Mouse (Mus musculus) embryonic stem cell, embryonic (primary cell): ENCODE measurements around the gene Fyn.

Source experiments
- CTCF ChIA-PET, 4 experiments: fragments of 300-600 bp in 2 of 4; fragments of 350-600 bp in 2 of 4; sonication (Branson Sonifier 250); formaldehyde crosslinking; loops; one replicate each; lab custom pipeline; 2022; ENCODE audit warnings: inconsistent platforms in 2 of 4; lab: Charles Lee
- POLR2A ChIA-PET, 4 experiments: fragments of 300-600 bp in 2 of 4; fragments of 350-600 bp in 2 of 4; sonication (Branson Sonifier 250); formaldehyde crosslinking; loops; one replicate each; lab custom pipeline; 2022; ENCODE audit warnings: antibody characterized with exemption in 4 of 4, inconsistent platforms in 1 of 4; lab: Charles Lee

The Fyn gene

DNA sequence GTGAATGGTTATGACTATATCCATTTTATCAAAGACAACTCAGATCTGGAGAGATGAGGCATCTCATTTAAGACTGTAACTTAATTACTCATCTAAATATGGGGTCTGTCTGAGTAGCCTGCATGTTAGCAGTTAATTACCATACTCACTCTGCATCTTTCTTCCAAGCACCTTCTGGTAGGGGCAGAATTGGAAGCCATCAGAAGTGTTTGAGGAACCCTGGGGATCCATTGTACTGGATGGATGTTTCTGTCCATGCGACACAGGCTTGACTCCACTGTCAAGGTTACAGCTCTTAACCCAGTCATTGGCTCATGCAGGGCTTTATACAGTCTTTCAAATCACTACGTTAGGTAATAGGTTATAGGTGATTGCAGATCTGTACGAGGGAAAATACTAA, 57.4 kb downstream of the Fyn start:
- ChIA-PET POLR2A (interaction anchor here in 2 of 4 experiments (1.5 to 1.8 kb wide), 2 partner anchors 37 to 40 kb away, joined by 3 to 5 read pairs; no protein-coding TSS in a partner anchor), CTCF (interaction anchor here in 1 of 4 experiments (1.2 kb wide), 1 partner anchor 186 kb away, joined by 3 read pairs; no protein-coding TSS in a partner anchor)

GRCm38 (mm10) chr10:39426833-39427490, 58.3 kb downstream of the Fyn start:
- CTCF ChIA-PET = no interaction called here
- POLR2A ChIA-PET = interaction anchor here in 1 of 4 experiments (1.0 kb wide), 1 partner anchor 11 kb away, joined by 3 read pairs; no protein-coding TSS in a partner anchor

- POLR2A ChIA-PET = no interaction called here
- CTCF ChIA-PET = no interaction called here
These were observed 61.0 kb downstream of the Fyn start for GRCm38 (mm10) chr10:39429661-39430060.

DNA sequence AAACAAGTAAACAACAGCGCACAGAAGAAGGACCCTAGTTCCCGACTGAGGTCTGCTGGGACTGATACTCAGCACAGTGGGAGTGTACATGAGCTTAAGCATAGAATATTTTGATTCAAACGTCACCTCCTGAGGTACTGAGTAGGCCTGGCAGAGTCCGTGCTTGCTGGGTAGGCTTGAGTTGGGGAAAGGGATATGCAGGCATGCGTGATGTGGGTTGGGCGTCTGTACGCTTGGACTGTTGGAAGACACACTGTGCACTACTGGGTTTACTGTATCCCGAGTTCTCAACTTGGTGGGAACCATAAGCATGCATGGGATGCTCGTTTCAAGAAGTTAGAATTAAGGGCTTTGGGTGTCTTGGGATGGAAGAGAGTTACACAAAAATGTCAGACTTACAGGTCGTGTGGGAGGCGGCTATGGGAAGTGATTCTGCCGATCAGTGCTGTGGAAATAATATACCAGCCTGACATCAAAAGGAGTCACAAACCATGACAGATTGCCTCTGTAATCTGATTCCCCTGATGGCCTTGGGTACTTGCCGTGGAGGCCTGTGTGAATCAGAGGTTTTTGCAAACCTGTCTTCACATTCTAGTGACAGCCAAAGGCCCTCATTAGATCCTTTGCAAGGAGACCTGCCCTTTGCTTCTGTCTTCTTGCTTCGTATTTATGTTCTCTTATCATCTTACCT, 61.6 kb downstream of the Fyn start:
- CTCF ChIA-PET = no interaction called here
- POLR2A ChIA-PET = interaction anchor here in 1 of 4 experiments (1.3 kb wide), 1 partner anchor 9 kb away, joined by 3 read pairs; no protein-coding TSS in a partner anchor

DNA sequence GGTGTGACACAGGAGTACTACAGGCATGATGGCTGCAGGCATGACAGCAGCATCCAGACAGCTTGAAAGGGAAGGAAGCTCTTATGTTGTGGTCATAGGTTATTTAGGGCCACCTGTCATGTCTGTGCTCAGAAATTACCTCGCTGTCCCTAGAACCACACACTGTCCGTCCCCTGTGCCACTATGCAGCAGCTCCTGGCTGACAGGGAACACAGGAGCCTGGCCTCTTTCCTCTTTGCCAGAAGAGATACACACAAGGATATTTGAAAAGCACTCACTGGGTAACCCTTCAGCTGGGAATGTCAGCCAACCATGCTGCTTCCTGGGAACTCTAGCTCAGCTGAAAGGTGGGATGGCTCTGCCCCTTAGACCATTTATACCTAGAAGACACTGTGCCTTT, 62.6 kb downstream of the Fyn start:
- POLR2A ChIA-PET = interaction anchor here in 1 of 4 experiments (0.5 to 1.3 kb wide), 3 partner anchors 8 to 39 kb away, joined by 3 read pairs; no protein-coding TSS in a partner anchor
- CTCF ChIA-PET = no interaction called here

- ChIA-PET POLR2A (interaction anchor here in 1 of 4 experiments (0.6 to 0.9 kb wide), 3 partner anchors 63 to 257 kb away, joined by 3 read pairs; no protein-coding TSS in a partner anchor), CTCF (no interaction called here)
These were observed 64.3 kb downstream of the Fyn start for GRCm38 (mm10) chr10:39432648-39433568.

GRCm38 (mm10) chr10:39433893-39434292, 65.2 kb downstream of the Fyn start:
- CTCF ChIA-PET = no interaction called here
- POLR2A ChIA-PET = interaction anchor here in 1 of 4 experiments (0.6 to 1.0 kb wide), 4 partner anchors 11 to 256 kb away, joined by 3 read pairs; no protein-coding TSS in a partner anchor

GRCm38 (mm10) chr10:39434758-39435448, 66.2 kb downstream of the Fyn start:
- CTCF ChIA-PET = interaction anchor here in 2 of 4 experiments (0.7 kb wide), 2 partner anchors 22 to 204 kb away, joined by 3 read pairs; no protein-coding TSS in a partner anchor
- POLR2A ChIA-PET = interaction anchor here in 1 of 4 experiments (0.6 to 0.9 kb wide), 3 partner anchors 10 to 162 kb away, joined by 3 read pairs; no protein-coding TSS in a partner anchor

- ChIA-PET CTCF (interaction anchor here in 1 of 4 experiments (1.0 kb wide), 1 partner anchor 268 kb away, joined by 3 read pairs; no protein-coding TSS in a partner anchor), POLR2A (interaction anchor here in 3 of 4 experiments (0.5 to 1.7 kb wide), 6 partner anchors 8 to 64 kb away, joined by 3 to 5 read pairs (median 3); no protein-coding TSS in a partner anchor)
These were observed 70.2 kb downstream of the Fyn start for GRCm38 (mm10) chr10:39438905-39439304.

DNA sequence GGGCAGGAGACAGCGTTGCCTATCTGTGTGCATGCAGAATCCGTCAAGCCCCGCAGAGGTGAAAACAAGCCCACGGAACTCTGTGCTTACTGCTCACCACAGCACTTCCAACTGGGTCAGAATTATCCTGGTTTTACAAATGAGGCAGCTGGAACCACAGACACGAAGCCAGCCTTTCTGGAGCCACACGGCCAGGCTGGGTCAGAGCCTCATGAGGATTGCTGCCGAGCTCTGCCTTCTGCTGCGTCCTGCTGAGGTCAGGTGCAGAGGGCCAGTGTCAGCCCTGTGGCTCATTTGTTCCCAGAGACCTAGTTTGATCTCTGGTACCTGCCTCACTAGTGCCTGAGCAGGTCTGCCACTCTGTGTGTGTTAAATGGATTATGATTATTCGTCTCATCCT, 71.9 kb downstream of the Fyn start:
- CTCF ChIA-PET = interaction anchor here in 3 of 4 experiments (0.7 to 1.5 kb wide), 4 partner anchors 16 to 270 kb away, joined by 3 to 6 read pairs (median 3); no protein-coding TSS in a partner anchor
- POLR2A ChIA-PET = interaction anchor here in 1 of 4 experiments (0.7 to 1.7 kb wide), 2 partner anchors 10 to 12 kb away, joined by 3 read pairs; no protein-coding TSS in a partner anchor

DNA sequence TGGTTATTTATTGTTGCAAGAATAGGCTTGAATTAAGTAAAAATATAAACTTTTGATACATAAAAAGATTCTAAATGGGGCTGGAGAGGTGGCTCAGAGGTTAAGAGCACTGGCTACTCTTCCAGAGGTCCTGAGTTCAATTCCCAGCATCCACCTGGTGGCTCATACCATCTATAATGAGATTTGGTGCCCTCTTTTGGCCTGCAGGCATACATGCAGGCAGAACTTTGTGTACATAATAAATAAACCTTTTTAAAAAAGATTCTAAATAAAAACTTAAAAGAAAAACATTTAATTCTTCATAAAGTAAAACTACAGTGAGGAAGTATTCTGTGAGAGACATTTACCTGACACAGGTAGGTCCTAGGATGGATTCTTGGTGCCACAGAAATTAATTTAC, 73.0 kb downstream of the Fyn start:
- CTCF ChIA-PET = no interaction called here
- POLR2A ChIA-PET = no interaction called here

DNA sequence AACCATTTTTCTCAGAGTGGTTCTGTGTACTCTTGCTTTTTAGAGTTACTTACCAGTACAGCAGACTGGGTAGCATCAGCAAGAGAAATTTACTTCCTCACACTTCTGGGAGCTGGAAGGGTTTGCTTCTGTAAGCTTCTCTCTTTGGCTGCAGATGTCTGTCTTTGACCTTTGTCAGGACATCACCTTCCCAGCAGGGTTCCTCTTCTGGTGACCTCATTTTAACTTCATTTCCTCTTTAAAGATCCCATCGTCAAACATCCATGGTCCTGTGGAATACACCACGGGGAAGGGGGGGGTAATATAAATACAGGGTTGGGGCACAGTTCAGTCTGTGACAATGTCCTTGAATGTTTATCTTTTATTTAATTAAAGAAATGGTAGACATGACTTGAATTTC, 74.5 kb downstream of the Fyn start:
- POLR2A ChIA-PET = interaction anchor here in 3 of 4 experiments (0.7 to 2.8 kb wide), 7 partner anchors 12 to 203 kb away, joined by 3 to 9 read pairs (median 5); no protein-coding TSS in a partner anchor
- CTCF ChIA-PET = interaction anchor here in 3 of 4 experiments (0.7 to 1.2 kb wide), 3 partner anchors 73 to 273 kb away, joined by 3 to 15 read pairs (median 4); no protein-coding TSS in a partner anchor

- ChIA-PET CTCF (interaction anchor here in 3 of 4 experiments (0.8 to 1.0 kb wide), 3 partner anchors 24 to 273 kb away, joined by 3 read pairs; no protein-coding TSS in a partner anchor), POLR2A (interaction anchor here in 2 of 4 experiments (1.1 to 2.8 kb wide), 4 partner anchors 11 to 204 kb away, joined by 3 to 9 read pairs (median 3); no protein-coding TSS in a partner anchor)
These were observed 75.3 kb downstream of the Fyn start for GRCm38 (mm10) chr10:39443947-39444346.

DNA sequence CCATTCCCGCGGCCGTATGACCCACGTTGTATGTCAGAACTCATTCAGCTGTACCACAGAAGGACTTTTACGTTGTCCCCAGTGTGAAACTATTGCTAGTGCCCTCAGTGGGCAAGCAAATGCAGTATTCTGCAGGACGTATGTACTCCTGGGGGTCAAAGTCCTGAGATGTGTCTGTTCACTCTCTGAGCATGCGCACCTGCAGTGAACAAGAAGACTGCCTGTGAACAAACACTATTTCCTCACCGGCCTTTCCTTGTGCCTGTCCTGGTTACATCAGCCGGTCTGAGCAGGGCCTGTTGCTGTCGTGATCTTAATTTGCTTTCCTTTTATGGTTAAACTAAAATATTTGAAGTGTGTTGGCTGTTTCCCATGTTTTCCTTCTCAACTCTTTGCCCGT, 77.2 kb downstream of the Fyn start:
- ChIA-PET CTCF (interaction anchor here in 1 of 4 experiments (0.6 kb wide), 1 partner anchor 325 kb away, joined by 4 read pairs; no protein-coding TSS in a partner anchor), POLR2A (interaction anchor here (0.5 to 2.8 kb wide), 5 partner anchors 10 to 72 kb away, joined by 3 to 9 read pairs (median 5); no protein-coding TSS in a partner anchor)

- CTCF ChIA-PET = no interaction called here
- POLR2A ChIA-PET = no interaction called here
These were observed 78.1 kb downstream of the Fyn start for GRCm38 (mm10) chr10:39446706-39447105.

DNA sequence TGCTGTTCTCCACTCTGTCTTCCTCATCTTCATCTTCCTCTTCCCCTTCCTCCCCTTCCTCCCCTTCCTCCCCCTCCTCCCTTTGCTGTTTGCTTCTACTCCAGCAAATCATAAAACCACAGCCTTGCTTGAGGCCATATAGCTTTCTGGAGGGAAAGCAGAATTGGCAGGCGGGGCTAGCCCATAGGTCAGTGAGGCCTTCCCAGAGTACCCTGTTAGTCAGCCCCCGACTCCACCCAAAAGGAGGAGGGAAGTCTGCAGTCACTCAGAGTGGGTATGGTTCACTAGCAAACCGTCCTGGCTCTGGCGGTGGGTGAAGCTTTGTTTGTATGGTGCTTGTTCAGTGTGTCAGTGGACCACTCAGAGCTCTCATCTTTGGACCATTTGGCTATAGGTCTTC, 80.5 kb downstream of the Fyn start:
- POLR2A ChIA-PET = interaction anchor here in 1 of 4 experiments (0.6 kb wide), 1 partner anchor 283 kb away, joined by 3 read pairs; no protein-coding TSS in a partner anchor
- CTCF ChIA-PET = interaction anchor here in 2 of 4 experiments (0.6 to 1.1 kb wide), 2 partner anchors 71 to 201 kb away, joined by 3 to 11 read pairs; no protein-coding TSS in a partner anchor

DNA sequence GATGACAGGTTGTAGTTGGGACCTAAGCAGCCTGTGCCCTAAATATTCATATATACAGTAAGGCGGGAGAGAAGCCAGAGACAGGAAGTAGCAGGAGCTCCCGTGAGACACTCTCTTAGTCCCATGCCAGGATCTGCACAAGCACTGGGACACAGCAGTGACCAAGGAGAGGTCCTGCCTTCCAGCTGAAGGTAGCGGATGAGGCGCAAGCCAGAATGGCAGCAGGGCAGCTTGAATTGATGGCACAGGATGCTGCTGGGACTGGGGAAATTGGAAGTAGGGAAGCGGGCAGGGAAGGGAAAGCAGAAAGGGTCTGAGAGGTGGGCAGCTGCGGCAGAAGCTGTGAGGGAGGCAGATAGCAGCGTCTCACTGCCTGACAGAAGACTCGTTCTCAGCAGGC, 81.7 kb downstream of the Fyn start:
- POLR2A ChIA-PET = interaction anchor here in 2 of 4 experiments (0.5 to 2.7 kb wide), 8 partner anchors 9 to 281 kb away, joined by 3 to 14 read pairs (median 4); partner anchors contain the start of gene Rev3l (in 1 of the 2)
- CTCF ChIA-PET = interaction anchor here in 1 of 4 experiments (1.1 kb wide), 1 partner anchor 70 kb away, joined by 3 read pairs; no protein-coding TSS in a partner anchor
